Mouse (Mus musculus) megakaryocyte, embryonic 14.5 days (primary cell): ENCODE results near the gene Nrbf2.

Experiments
- FLI1 ChIP-seq: IDR thresholded peaks from 2 replicates; pipeline ENCODE4 v1.6.1; 2012; ENCODE audit warnings: low read length, inconsistent platforms, mixed read lengths
- GATA1 ChIP-seq: IDR thresholded peaks from 3 replicates; pipeline ENCODE4 v1.6.1; 2012; ENCODE audit warnings: mixed read lengths, low read length, inconsistent platforms, borderline replicate concordance

GRCm38 (mm10) chr10:67284761-67285175, 337 bp downstream of the Nrbf2 start:
- TF ChIP-seq GATA1 (no peak), FLI1 (no peak)
